Mouse (Mus musculus) spleen, adult 12 weeks (tissue): ENCODE measurements at regions not wholly inside any gene's neighbourhood (a gene's known extent, or its start where the extent isn't known, plus 50 kb on each side); places are given as distances from the start of the nearest gene placed in this dataset.

Source experiments
- DNase-seq: peaks from one replicate; pipeline ENCODE4 v3.0.0; 2022; ENCODE audit warnings: low spot score

GRCm38 (mm10) chr13:92911660-92912284 lies 67.2 kb downstream of the Mtx3 start:
- DNase-seq, result no peak

DNA sequence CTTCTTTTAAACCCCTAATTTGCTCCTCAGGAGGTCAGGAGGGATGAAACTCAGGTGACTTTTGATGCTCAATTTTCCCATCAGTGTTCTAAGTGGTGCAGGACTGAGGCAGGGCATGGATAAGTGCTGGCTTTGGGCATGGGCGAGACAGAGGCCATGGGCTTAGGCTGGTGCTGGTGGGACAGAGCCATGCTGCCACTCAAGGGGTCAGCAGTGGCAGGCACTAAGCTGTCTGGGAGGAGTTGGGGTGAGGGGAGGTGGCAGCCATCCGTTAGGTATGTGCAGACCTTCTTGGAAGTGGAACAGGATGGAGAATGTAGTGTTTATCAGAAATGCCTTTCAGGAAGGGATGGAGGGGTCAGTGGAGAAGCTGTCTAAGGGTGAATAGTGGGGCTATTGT lies 68.1 kb downstream of the Mtx3 start:
- no peak for DNase-seq

DNA sequence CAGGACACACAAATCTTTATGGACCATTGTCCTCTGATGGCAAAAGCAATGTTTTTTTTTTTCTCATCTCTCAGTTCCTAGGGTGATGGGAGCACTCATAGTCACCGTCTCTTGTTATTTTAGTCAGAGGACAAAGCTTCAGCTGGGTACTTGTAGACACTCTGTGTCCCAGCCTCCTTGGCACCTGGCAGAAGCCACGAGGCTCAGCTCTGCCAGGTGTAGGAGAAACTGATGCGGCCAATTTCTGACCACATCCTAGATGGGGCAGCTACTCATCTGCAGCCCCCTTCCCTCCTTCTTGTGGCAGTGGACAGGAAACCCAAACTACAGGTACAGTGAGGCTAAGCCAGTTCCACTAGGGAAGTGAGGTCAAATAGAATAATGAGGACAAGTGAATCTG lies 70.1 kb downstream of the Mtx3 start:
- DNase-seq, result no peak

DNA sequence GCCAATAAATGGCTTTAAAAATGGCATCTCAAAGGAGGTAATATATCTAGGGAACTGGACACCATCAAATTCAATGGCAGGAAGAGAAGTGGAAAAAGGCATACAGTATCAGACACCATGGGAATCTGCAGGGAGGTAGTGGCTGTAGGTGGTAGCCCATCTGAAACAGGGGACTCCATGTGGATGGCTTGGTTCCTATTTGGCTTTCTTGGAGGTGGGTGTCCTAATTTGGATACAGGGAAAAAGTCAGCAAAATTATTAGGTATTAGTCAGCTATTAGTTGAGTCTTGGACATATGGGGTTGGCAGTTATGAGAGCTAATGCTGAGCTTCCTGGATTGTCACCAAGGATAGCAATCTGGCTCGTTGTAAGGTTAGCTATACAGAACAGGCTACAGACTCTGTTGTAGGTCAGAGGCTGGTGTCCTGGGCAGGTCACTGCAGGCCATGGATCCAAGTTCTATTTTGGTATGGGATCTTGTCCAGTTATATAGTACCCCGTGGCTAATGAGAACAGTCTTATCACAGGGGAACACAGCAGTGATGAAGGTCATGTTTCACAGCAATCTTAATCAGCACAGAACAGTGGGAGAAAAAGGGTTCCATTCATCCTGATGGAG lies 70.8 kb downstream of the Mtx3 start:
- DNase-seq, result no peak

DNA sequence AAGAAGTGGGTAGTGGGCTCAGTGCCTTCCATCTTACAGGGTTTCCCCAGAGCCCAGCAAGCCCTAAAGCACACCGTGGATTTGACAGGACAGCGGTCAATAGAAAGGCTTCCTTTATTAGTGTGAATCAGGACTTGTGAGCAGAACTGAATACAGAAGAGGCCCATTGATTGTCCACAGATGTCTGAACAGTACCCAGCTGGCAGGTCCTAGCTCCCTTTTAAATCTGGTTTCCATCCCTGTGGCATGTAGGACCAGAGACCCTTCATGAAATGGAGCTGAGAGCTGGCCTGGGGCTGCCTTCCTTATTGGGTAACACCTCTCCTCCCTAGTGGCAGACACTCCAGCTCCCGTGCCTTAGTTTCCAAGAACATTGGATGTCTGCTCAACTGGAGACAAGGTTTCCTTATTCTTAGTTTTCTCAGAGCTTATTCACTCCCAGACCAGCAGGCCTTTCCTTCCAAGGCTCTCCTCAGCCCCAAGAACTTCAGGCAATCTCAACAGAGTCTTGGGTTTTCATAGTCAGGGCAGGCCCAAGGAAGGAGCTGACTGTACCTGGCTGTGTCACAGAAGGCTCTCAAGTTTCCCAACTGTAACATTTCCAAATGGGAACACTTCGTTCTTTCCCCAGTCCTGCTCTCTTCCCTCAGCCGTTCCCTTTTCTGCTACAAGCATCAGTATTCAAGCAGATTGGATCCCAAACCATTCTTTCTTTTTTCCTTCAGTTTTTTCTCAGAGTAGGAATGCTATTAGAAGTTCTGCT lies 71.6 kb downstream of the Mtx3 start:
- DNase-seq, result no peak

- no peak for DNase-seq
Observed at GRCm38 (mm10) chr13:92919882-92920281, 75.3 kb downstream of the Mtx3 start.

GRCm38 (mm10) chr13:92921936-92922335 lies 77.4 kb downstream of the Mtx3 start:
- no peak for DNase-seq

DNA sequence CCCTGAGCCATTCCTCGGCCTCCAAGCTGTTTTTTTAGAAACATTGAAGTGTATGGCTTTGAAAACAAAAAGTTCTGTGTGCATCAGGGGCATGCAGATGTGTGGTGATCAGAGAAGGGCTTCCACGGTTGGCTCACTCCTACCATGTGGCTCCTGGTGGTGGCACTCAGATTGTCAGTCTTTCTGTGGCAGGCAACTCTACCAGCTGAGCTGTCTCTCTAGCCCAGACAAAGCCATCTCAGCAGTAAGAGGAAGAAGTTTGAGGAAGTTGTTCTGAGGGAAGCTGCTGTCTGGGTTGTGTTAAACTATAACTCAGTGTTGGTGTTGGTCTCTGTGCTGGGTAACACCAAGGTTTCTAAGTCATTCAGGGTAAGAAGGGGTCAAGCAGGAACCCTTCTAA lies 78.9 kb downstream of the Mtx3 start:
- DNase-seq, result no peak

GRCm38 (mm10) chr13:92924021-92924420 lies 79.5 kb downstream of the Mtx3 start:
- no peak for DNase-seq

GRCm38 (mm10) chr13:92925196-92925595 lies 80.6 kb downstream of the Mtx3 start:
- no peak for DNase-seq

GRCm38 (mm10) chr13:92928551-92928950 lies 84.0 kb downstream of the Mtx3 start:
- no peak for DNase-seq

GRCm38 (mm10) chr13:92931696-92932095 lies 87.1 kb downstream of the Mtx3 start:
- no peak for DNase-seq

DNA sequence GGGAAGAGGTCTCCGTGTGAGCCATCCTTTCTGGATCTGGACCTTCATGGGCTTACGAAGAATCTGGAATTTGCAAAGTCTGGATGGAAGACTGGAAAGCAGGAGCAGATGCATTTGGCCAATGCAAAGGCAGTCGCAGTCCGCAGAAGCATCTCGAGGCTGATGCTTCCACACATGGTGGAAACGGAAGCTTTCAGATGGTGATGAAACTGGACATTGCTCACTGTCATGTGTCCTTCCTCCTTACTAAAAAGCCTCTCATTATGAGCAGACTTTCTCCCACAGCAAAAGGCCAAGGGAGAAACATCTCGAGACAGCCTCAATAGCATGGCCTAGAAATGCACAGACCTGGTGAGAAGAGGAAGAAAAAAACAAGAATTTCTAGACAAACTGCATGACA lies 94.5 kb downstream of the Mtx3 start:
- no peak for DNase-seq

DNA sequence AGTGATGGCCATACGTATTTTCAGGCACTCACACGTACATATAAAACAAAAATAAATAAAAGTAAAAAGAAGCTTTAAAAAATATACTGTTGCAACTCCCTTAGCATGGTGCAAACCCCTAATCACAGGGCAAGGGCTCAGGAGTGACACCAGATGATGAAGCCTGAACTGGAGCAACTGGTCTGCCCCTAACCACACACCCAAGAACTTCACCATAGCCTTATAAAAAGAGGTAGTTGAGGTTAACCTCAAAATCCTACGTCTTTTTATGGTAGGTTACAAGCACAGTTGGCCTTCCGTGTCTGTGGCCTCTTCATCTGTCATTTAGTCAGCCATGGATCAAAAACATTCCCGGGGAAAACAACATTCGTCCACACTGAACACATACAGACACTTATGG lies 96.0 kb downstream of the Mtx3 start:
- DNase-seq, result no peak

GRCm38 (mm10) chr13:92948560-92948959 lies 104.0 kb downstream of the Mtx3 start:
- no peak for DNase-seq

DNA sequence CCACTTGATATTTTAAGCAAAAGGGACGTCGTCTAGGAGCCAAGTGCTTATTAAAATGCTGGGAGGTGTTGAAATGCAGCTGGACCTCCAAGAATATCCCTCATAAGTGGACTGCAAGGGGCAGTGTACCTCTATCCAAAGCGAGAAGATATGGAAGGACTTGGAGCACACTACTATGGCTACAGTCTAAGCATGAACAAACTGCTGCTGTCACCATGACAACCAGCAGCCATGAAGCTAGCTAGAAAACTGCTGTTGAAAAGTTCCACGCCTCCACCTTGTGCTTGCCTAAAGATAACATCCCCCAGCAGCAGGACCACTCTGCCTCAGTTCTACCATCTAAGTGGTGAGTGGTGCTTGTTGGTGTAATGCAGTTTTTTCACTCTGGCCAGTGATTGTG lies 115.5 kb downstream of the Mtx3 start:
- DNase-seq, result no peak

DNA sequence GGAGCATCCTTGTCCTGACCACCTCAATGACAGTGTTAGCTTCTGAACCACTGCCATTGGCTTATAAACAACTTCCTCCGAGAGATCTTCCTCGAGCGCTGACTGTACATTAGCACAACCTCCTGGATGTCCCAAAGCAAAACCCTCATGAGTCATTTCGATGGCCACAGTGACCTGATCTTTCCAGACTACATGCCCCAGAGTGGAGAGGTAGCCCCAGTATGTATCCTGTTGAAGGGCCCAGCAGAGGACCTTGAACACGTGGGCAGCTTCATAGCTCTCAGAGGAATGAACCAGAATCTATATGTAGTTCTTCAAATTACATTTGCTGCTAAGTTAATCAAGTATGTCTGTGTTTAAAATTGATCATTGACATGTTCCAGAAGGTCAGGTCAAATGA lies 118.1 kb downstream of the Mtx3 start:
- DNase-seq, result no peak

DNA sequence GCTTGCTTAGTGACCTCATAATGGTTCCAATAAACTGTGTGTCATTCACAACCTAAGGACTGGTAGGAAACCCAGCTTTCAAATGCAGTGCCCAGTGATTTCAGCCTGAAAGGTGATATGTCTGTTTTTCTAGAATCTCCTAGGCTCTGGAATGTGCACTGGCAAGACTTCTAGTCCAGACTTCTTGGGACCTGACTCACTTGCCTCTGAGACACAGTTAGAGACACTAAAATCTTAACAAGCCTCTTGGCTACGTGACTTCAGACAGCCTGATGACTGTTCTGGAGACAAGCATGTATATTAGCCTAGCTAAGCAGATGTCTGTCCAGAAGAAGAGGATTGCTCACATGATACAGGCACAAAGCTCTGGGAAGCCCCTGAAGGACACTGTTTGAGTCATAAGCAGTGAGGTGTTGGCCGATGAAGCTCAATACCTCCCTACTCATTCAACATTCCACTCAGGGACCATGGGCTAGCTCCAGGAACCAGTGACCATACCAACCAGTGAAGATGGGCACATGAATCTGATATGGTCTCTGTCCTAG lies 118.9 kb downstream of the Mtx3 start:
- no peak for DNase-seq

GRCm38 (mm10) chr13:92964213-92964743 lies 119.7 kb downstream of the Mtx3 start:
- DNase-seq, result no peak

DNA sequence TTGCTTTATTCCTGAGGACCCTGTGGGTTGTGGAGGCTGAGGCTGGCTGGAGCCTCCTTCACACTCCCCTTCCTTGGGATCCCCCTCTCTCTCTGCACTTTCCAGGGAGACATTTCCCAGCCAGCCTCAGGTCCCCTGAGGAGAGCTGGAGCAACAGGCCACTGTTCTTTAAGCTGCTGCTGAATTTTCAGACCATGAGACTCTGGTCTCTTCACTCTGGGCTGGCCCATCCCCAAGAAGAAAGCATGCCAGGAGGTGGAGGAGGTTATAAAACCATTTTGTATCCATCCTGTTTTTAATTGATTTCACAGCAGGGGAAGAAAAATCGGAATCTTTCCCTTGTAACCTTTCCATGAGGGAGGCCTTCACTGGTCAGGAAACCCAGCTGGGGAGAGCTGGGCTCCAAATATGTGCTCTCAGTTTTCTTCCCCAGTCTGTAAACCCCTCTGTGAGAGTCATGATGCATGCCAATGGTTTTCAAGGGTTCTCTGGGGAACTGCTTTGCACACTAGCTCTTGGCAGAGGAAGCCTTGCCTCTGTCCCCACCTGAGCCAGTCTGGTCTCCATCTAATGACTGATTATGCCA lies 122.6 kb downstream of the Mtx3 start:
- no peak for DNase-seq

DNA sequence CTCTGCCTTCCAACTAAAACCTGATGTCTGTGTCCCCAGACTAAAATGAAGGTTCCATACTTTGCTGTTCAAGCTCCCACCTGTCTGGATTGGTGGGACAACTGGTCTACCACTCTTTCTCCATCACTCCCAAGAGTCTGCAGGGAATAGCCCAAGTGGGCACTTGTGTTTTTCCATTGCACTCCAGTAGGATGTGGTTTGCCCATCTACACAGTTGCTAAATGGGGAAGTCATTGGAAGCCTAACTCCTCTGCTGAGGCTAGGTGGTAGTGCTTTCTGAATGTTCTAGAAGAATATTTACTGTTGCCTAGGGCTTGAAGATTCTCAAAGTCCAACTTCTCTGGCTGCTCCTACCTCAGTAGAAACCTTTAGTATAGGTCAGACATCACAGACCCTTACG lies 125.0 kb downstream of the Mtx3 start:
- DNase-seq, result no peak

GRCm38 (mm10) chr13:92972891-92973290 lies 128.3 kb downstream of the Mtx3 start:
- no peak for DNase-seq

GRCm38 (mm10) chr13:92973791-92974190 lies 129.2 kb downstream of the Mtx3 start:
- no peak for DNase-seq
